Mouse (Mus musculus) liver, embryonic 14.5 days (tissue): ENCODE measurements around the gene Vcam1. TPM values are rescaled to one million over a fixed set of nuclear protein-coding genes. Genes with fewer than 3 reads are reported as not detected.

Experiments
- ATAC-seq: fragments of 200-750 bp; cut with Nextera tagmentation; 2 replicates; pipeline ENCODE4 v1.8.0; 2017; ENCODE audit warnings: moderate number of reproducible peaks, mild to moderate bottlenecking, moderate library complexity; ENCODE audit not compliant: insufficient read depth
- DNase-seq, 3 experiments: peaks; one replicate each; pipeline ENCODE4 v3.0.0-alpha.2; 2012 to 2013; ENCODE audit warnings: low read depth in 3 of 3, low spot score in 3 of 3
- H3K27ac ChIP-seq: fragments of 300-500 bp; sonication (generic); 2 replicates; pipeline ENCODE4 v1.5.1; 2014; ENCODE audit warnings: moderate library complexity, mild to moderate bottlenecking, control low read depth, inconsistent platforms
- H3K27me3 ChIP-seq: fragments of 300-500 bp; sonication (generic); 2 replicates; pipeline ENCODE4 v1.6.1; 2014; ENCODE audit warnings: mild to moderate bottlenecking, low read length, moderate library complexity; ENCODE audit not compliant: control insufficient read depth, insufficient read depth
- H3K36me3 ChIP-seq: fragments of 300-500 bp; sonication (generic); replicated peaks from 2 replicates; pipeline ENCODE4 v1.6.1; 2014; ENCODE audit warnings: low read depth; ENCODE audit not compliant: control insufficient read depth, insufficient read depth
- H3K4me1 ChIP-seq, 2 experiments: fragments of 200-500 bp in 1 of 2; fragments of 300-500 bp in 1 of 2; sonication (generic) in 1 of 2; replicated peaks; 2 replicates each; pipeline ENCODE4 v1.6.1; 2012 to 2014; ENCODE audit warnings: antibody characterized with exemption in 1 of 2, inconsistent platforms in 1 of 2, low read length in 1 of 2; ENCODE audit not compliant: control insufficient read depth in 2 of 2, insufficient read depth in 2 of 2
- H3K4me2 ChIP-seq: fragments of 300-500 bp; sonication (generic); 2 replicates; pipeline ENCODE4 v1.6.1; 2014; ENCODE audit warnings: low read depth, mild to moderate bottlenecking, control low read depth, moderate library complexity
- H3K4me3 ChIP-seq, 2 experiments: fragments of 200-500 bp in 1 of 2; fragments of 300-500 bp in 1 of 2; sonication (generic) in 1 of 2; 2 replicates each; pipeline ENCODE4 v1.5.1; 2012 to 2014; ENCODE audit warnings: low read depth in 2 of 2, low read length in 2 of 2, mild to moderate bottlenecking in 2 of 2, control low read depth in 1 of 2, inconsistent platforms in 1 of 2, moderate library complexity in 1 of 2; ENCODE audit not compliant: insufficient read depth in 1 of 2
- H3K9ac ChIP-seq: fragments of 300-500 bp; sonication (generic); replicated peaks from 2 replicates; pipeline ENCODE4 v1.6.1; 2014; ENCODE audit warnings: mild to moderate bottlenecking, control low read depth, moderate library complexity
- H3K9me3 ChIP-seq: fragments of 300-500 bp; sonication (generic); 2 replicates; pipeline ENCODE4 v1.6.1; 2016; ENCODE audit warnings: low read length, mixed read lengths; ENCODE audit not compliant: control insufficient read depth
- CTCF ChIP-seq: IDR thresholded peaks from 2 replicates; pipeline ENCODE4 v1.5.1; 2016; ENCODE audit warnings: antibody characterized with exemption, low read depth, control low read depth
- EP300 ChIP-seq: IDR thresholded peaks from 2 replicates; pipeline ENCODE4 v1.6.1; 2016; ENCODE audit warnings: antibody characterized with exemption, low read depth
- WGBS: fragments of 180-500 bp; shearing (Covaris S2); extraction: QIAGEN DNeasy Blood & Tissue Kit; methylation state at CpG from one replicate; pipeline ENCODE4 v1.1.7; 2014; ENCODE audit not compliant: insufficient replicate concordance; 5-methylcytosine and 5-hydroxymethylcytosine counted together
- polyA plus RNA-seq, 2 experiments: library from polyadenylated mRNA; depleted of rRNA in 1 of 2; stranded (reverse) in 1 of 2; unstranded in 1 of 2; fragments of >200 nt; fragmentation: Nextera tagmentation in 1 of 2; extraction: Ambion mirVana in 1 of 2; gene quantifications; 2 replicates each; pipeline versions ENCODE4 v1.2.1 to v1.2.3; 2012 to 2014

Gene Vcam1
- polyA plus RNA-seq, 2 experiments, result 22.3 to 74.2 TPM

DNA sequence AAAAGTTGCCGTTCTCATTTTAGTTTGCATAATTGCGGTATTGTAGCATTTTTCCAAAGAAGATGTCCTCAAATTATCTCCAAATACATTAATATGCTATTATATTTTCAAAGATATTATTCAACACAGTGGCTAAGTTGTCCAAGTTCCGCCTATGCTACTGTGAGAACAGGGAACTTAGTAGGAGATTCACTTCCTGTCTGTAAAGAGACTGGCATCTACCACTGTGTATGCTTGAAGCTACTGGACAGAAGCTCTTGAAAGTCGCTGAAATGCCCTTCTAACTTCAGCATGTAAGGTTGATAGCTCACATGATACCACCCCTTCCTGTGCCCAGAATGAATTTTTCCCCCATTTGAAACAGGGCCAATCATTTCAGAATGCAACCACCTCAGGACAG, 6.8 kb downstream of the Vcam1 start:
- H3K4me2 ChIP-seq, result no peak overlapping the region
- no peaks in the 10 kb centered on the region for H3K27me3 ChIP-seq
- H3K4me1 ChIP-seq, result peaks cover 2 to 4% of the 10 kb centered on the region in 2 experiments; a peak in 1 of 4 replicates
- DNase-seq (no peak), ATAC-seq (no peak)
- no peak overlapping the region for H3K4me3 ChIP-seq
- no peak for TF ChIP-seq CTCF
- TF ChIP-seq EP300, result no peak
- H3K9ac ChIP-seq, result no peak overlapping the region
- no peaks in the 10 kb centered on the region; the same call in 1 of the 2 replicates for H3K36me3 ChIP-seq
- H3K9me3 ChIP-seq, result no peaks in the 10 kb centered on the region
- 51% methylated on average over 4 of the region's 4 CpGs for WGBS
- no peak overlapping the region for H3K27ac ChIP-seq

DNA sequence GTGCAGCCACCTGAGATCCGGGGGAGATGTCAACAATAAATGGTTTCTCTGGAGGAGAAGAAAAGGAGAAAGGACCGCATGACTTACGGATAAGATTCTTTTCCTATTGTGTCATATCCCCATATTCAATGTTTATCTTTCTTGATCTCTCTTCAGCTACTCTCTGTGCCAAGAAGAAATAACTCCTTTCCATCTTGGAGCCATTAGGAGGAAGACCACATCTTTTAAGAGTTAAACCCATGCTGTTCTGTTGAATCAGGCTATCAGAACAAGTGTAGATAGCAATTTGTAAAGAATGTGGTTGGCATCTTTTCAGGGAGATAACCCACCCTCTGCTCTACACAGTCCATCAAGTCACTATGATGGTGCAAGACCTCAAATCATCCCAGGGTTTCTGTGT, 8.5 kb downstream of the Vcam1 start:
- Histone ChIP-seq H3K9ac (no peak overlapping the region), H3K36me3 (no peaks in the 10 kb centered on the region; the same call in 1 of the 2 replicates), H3K4me1 (peaks cover 2 to 6% of the 10 kb centered on the region in 2 experiments; a peak in 2 of 4 replicates), H3K4me2 (no peak overlapping the region), H3K9me3 (no peaks in the 10 kb centered on the region), H3K27ac (no peak overlapping the region), H3K27me3 (no peaks in the 10 kb centered on the region), H3K4me3 (no peak overlapping the region)
- ATAC-seq, result no peak
- DNase-seq, result no peak
- TF ChIP-seq EP300, result no peak
- TF ChIP-seq CTCF, result no peak
- 80% methylated on average over 3 of the region's 3 CpGs for WGBS

DNA sequence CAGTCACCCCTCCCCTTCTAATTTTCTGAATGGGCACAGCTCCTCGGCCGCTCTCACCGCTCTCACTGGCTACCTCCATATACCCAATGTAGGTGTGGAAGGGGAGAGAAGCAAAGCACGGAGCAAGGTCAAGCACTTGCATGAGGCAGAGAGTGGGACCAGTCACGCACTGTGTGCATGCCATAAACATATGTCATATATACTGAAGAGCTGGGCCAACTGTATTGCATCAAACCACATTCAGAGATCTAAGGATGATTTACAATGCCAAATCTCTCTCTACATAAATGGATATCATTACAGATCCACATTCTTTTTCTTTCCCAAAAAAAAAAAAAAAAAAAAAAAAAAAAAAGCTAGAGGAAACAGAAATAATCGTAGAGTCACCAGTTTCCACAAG, 9.1 kb downstream of the Vcam1 start:
- Histone ChIP-seq H3K4me1 (peaks cover 2 to 8% of the 10 kb centered on the region in 2 experiments; a peak in 2 of 4 replicates), H3K4me3 (no peak overlapping the region), H3K27me3 (no peaks in the 10 kb centered on the region), H3K27ac (no peak overlapping the region), H3K36me3 (no peaks in the 10 kb centered on the region; the same call in 1 of the 2 replicates), H3K9ac (no peak overlapping the region), H3K9me3 (no peaks in the 10 kb centered on the region), H3K4me2 (no peak overlapping the region)
- DNase-seq (no peak), ATAC-seq (no peak)
- no peak for TF ChIP-seq EP300
- no peak for TF ChIP-seq CTCF
- 73% methylated on average over 6 of the region's 6 CpGs for WGBS

DNA sequence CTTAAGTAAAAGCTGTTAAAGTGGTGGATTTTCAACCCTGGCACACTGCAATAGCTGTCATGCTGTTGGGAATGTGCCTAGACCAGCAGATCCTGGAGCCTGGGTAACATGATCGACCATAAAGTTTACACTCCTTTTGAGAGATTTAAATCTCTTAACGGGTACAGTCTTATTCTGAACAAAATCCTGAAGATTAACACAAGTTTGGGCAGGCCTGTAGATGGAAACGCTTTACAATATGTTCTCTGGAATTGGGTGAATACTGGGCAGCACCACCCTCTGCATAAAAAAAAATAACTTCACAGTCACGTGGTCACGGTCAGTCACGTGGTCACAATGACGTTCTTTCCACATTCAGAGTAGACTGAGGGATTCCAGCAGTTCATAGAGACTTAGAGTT, 10.3 kb downstream of the Vcam1 start:
- H3K4me1 ChIP-seq, result peaks cover under 1 to 8% of the 10 kb centered on the region in 2 experiments; a peak in 2 of 4 replicates
- ATAC-seq, result no peak
- 53% methylated on average over 7 of the region's 7 CpGs for WGBS
- no peak for DNase-seq
- no peaks in the 10 kb centered on the region for H3K9me3 ChIP-seq
- TF ChIP-seq CTCF (no peak), EP300 (no peak)
- no peak overlapping the region for H3K9ac ChIP-seq
- H3K36me3 ChIP-seq, result no peaks in the 10 kb centered on the region
- no peak overlapping the region for H3K4me2 ChIP-seq
- H3K27ac ChIP-seq, result no peak overlapping the region
- H3K27me3 ChIP-seq, result no peaks in the 10 kb centered on the region
- H3K4me3 ChIP-seq, result no peak overlapping the region

DNA sequence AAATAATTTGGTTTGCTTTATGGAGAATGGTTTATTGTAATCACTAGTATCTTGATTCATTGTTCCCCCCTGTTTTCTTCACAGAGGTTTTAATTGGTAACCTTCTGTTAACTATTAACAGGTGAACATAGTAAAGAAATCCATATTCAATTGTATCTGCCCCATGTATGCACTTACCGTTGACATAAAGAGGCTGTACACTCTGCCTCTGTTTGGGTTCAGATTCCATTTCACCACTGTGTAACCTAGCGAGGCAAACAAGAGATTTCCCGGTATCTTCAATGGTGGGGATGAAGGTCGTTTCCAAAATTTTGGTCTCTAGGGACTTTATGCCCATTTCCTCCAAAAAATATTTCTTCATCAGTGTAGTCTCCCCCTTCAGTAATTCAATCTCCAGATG, 12.4 kb downstream of the Vcam1 start:
- Histone ChIP-seq H3K27ac (no peak overlapping the region), H3K27me3 (no peaks in the 10 kb centered on the region), H3K9ac (no peak overlapping the region), H3K4me3 (no peak overlapping the region), H3K4me1 (peaks cover 0 to 6% of the 10 kb centered on the region in 2 experiments; a peak in 2 of 4 replicates), H3K36me3 (no peaks in the 10 kb centered on the region), H3K9me3 (no peaks in the 10 kb centered on the region), H3K4me2 (no peak overlapping the region)
- peak; percentile 69; the same call in 1 of the 2 replicates for ATAC-seq
- DNase-seq, result no peak
- 57% methylated on average over 4 of the region's 4 CpGs for WGBS
- TF ChIP-seq EP300, result no peak
- TF ChIP-seq CTCF, result no peak
